In the genomic region with DNA sequence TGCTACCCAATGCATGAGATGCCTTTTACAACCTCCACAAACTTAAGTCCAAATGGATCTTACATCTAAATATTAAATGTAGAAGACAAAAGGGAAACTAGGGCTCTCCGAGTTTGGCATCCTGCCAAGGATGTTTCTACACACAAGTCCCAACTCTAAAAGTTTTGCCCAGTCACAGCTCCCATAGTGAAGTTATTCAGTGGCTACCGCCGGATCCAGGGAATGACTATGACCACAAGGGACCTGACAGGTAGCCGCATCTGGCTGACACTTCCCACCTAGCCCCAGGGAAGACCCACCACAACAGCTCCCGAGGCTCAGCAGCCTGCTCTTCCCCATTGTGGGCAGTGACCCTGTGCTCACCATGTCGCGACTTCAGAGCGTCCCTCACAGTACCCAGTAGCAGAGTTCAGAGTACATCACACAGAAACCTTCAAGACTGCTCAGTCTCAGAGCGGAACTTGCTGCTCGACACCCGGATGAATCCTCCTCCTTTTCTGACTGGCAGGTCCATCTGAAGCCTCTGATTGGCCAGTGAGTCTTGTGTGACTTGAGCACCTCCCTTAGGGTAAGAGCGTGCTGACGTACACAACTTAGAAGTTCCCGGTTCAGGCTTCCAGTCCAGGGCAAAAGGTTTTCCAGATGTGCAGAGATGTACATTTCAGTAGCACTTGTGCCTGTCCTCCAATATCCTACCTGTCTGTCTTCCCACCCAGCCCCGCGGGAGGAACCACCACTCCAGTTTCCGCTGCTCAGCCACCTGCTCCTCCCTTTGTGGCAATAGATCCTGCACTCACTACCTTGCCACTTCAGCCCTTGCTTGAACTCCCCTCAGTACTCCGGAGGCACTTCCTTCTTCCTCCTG, we compare ENCODE assay signal across 7 mouse cellular contexts. TPM values are rescaled to one million over a fixed set of nuclear protein-coding genes. Genes with fewer than 3 reads are reported as not detected.
DNase-seq lines count a peak whose midpoint lies in the region; ATAC-seq and TF ChIP-seq lines count a peak whose summit lies in the region.

A gene (minus strand): TSS at position 499 of the 865 bp plus-strand sequence.

- peaks cover 8% of the 10 kb centered on the region; the same call in 1 of the 2 replicates for H3K36me3 ChIP-seq in embryonic facial prominence, embryonic 10.5 days (replicated peaks)
- no peaks in the 10 kb centered on the region for H3K36me3 ChIP-seq in intestine, postnatal 0 days (ENCODE audit: control insufficient read depth, insufficient read depth)
- no peaks in the 10 kb centered on the region for H3K36me3 ChIP-seq in midbrain, embryonic 12.5 days
- peaks cover 2% of the 10 kb centered on the region for H3K36me3 ChIP-seq in small intestine, adult 2 months (ENCODE audit: control insufficient read depth, insufficient read depth, low read length)

- WGBS in embryonic facial prominence, embryonic 10.5 days, result under 1% methylated on average over 18 of the region's 18 CpGs
- under 1% methylated on average over 18 of the region's 18 CpGs for WGBS in intestine, postnatal 0 days
- WGBS in midbrain, embryonic 12.5 days, result under 1% methylated on average over 18 of the region's 18 CpGs
- under 1% methylated on average over 18 of the region's 18 CpGs for WGBS in small intestine, adult 2 months

- H3K4me1 ChIP-seq in embryonic facial prominence, embryonic 10.5 days, result peaks cover 16% of the 10 kb centered on the region
- peaks cover 6% of the 10 kb centered on the region for H3K4me1 ChIP-seq in intestine, postnatal 0 days (replicated peaks; ENCODE audit: control insufficient read depth, insufficient read depth, low read length)
- peaks cover 12% of the 10 kb centered on the region for H3K4me1 ChIP-seq in midbrain, embryonic 12.5 days
- H3K4me1 ChIP-seq in small intestine, adult 2 months (ENCODE audit: control insufficient read depth, insufficient read depth, insufficient read length, low read length), result peaks cover 7% of the 10 kb centered on the region; the same call in 1 of the 2 replicates

- peak; percentile 100 for ATAC-seq in intestine, postnatal 0 days
- peak; percentile 100 for ATAC-seq in midbrain, embryonic 12.5 days (ENCODE audit: low FRiP score, low read depth)

- peak within 1 kb of the TSS; percentile 82 for H3K4me2 ChIP-seq in intestine, postnatal 0 days (replicated peaks; ENCODE audit: low read depth)
- peak within 1 kb of the TSS; percentile 64 for H3K4me2 ChIP-seq in midbrain, embryonic 12.5 days (replicated peaks)

- H3K27me3 ChIP-seq in embryonic facial prominence, embryonic 10.5 days (replicated peaks; ENCODE audit: low read depth, poor library complexity, severe bottlenecking), result no peaks in the 10 kb centered on the region
- no peaks in the 10 kb centered on the region for H3K27me3 ChIP-seq in intestine, postnatal 0 days (replicated peaks; ENCODE audit: control insufficient read depth, insufficient read depth, low read length)
- no peaks in the 10 kb centered on the region for H3K27me3 ChIP-seq in midbrain, embryonic 12.5 days
- H3K27me3 ChIP-seq in small intestine, adult 2 months (ENCODE audit: control insufficient read depth, insufficient read depth, low read length), result no peaks in the 10 kb centered on the region

- H3K9me3 ChIP-seq in embryonic facial prominence, embryonic 10.5 days, result no peaks in the 10 kb centered on the region
- no peaks in the 10 kb centered on the region for H3K9me3 ChIP-seq in intestine, postnatal 0 days (ENCODE audit: control insufficient read depth)
- H3K9me3 ChIP-seq in midbrain, embryonic 12.5 days, result no peaks in the 10 kb centered on the region

- intact Hi-C loops in left cerebral cortex, postnatal 4 days (cut with DNase I), result no loop called here

- no peak for TF ChIP-seq CTCF in intestine, postnatal 0 days (IDR thresholded peaks at IDR 0.05; ENCODE audit: low read depth)
- no peak for TF ChIP-seq CTCF in small intestine, adult 2 months (IDR thresholded peaks at IDR 0.05; ENCODE audit: extremely low read depth, insufficient read length, insufficient replicate concordance, low read depth, low read length)

- H3K4me3 ChIP-seq in embryonic facial prominence, embryonic 10.5 days, result peak within 1 kb of the TSS; percentile 83
- peak within 1 kb of the TSS; percentile 80 for H3K4me3 ChIP-seq in intestine, postnatal 0 days (ENCODE audit: low read depth, low read length)
- H3K4me3 ChIP-seq in midbrain, embryonic 12.5 days, result peak within 1 kb of the TSS; percentile 71
- H3K4me3 ChIP-seq in small intestine, adult 2 months (ENCODE audit: low read depth, low read length), result peak within 1 kb of the TSS; percentile 85

- peak within 1 kb of the TSS; percentile 72 for H3K9ac ChIP-seq in intestine, postnatal 0 days (ENCODE audit: low read depth, low read length)
- peak within 1 kb of the TSS; percentile 78 for H3K9ac ChIP-seq in midbrain, embryonic 12.5 days (replicated peaks)

- TF ChIP-seq POLR2A in small intestine, adult 2 months (IDR thresholded peaks at IDR 0.05; ENCODE audit: low read depth, low read length), result peak; percentile 69

- H3K27ac ChIP-seq in embryonic facial prominence, embryonic 10.5 days (replicated peaks), result peak within 1 kb of the TSS; percentile 83
- H3K27ac ChIP-seq in intestine, postnatal 0 days (ENCODE audit: low read depth, low read length), result peak within 1 kb of the TSS; percentile 79
- H3K27ac ChIP-seq in midbrain, embryonic 12.5 days (replicated peaks), result no peak within 1 kb of the TSS
- H3K27ac ChIP-seq in small intestine, adult 2 months (ENCODE audit: insufficient read depth, low read depth, low read length), result peak within 1 kb of the TSS; percentile 91

- DNase-seq in adrenal gland, postnatal 10 days, result peak; percentile 88
- DNase-seq in embryonic facial prominence, embryonic 10.5 days (ENCODE audit: low spot score), result peak; percentile 85
- DNase-seq in gonadal fat pad, adult 2 months (ENCODE audit: low read depth), result peak; percentile 62
- peak; percentile 71 for DNase-seq in left cerebral cortex, postnatal 4 days

RNA-seq across cellular contexts. Expression of the gene that starts here (rescaled TPM):
- total RNA-seq in adrenal gland, postnatal 10 days (2021), result 10 to 100 TPM; 17.1 to 34.4 TPM
- polyA plus RNA-seq in embryonic facial prominence, embryonic 10.5 days (2016; fragmentation: Nextera tagmentation; extraction: Ambion mirVana), result 27.7 and 35.2 TPM in 2 replicates
- 12.5 and 12.6 TPM in 2 replicates for polyA plus RNA-seq in gonadal fat pad, adult 2 months (2012; rRNA removed)
- polyA plus RNA-seq in intestine, postnatal 0 days (2015; fragmentation: Nextera tagmentation; extraction: Ambion mirVana), result 25.8 and 28.3 TPM in 2 replicates
- total RNA-seq in left cerebral cortex, postnatal 4 days (2021), result 10 to 100 TPM; 33.1 to 44.8 TPM
- 36.2 and 38.7 TPM in 2 replicates for polyA plus RNA-seq in midbrain, embryonic 12.5 days (2016; fragmentation: Nextera tagmentation; extraction: Ambion mirVana)
- polyA plus RNA-seq in small intestine, adult 2 months (2012; rRNA removed), result 1.9 and 2.7 TPM in 2 replicates
